Mouse (Mus musculus) T-helper 17 cell (primary cell): Measurements from ENCODE around the gene Srek1.

Experiments used
- in situ Hi-C, 2 experiments: fragments of 300-600 bp; cut with MboI, MseI; formaldehyde crosslinking; loops; 1 replicate in 1 of 2; 2 replicates in 1 of 2; pipeline ENCODE4 v1.15.1; 2025; ENCODE audit warnings: high pct_unique_total_duplicates in 2 of 2

Srek1 gene

DNA sequence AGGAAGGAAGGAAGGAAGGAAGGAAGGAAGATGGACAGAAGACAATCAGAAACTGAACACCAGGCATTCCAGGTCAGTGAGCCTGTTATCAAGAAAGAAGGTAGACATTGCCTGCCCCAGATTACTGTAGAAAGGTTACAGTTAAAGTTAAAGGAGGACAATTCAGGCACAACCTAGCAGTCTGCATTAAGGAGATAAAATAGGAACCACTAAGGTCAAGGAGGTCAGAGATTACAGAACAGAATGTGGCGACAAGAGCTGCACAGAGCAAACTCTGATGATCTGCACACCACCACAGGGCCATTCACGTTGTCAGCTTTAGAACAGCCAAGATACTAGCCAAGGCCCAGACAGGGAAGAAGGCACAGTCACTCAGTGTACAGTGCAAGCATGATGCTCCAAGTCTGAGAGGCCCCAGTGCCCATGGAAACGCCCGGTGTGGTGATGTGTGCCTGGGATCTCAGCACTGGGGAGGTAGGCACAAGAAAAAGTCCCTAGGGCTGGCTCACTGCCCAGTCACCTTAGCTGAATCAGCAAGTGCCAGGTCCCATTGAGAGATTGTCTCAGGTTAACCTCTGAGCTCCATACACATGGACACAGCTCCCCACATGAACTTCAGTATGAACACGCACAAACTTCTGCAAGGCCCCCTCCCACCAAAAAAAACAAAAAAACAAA lies 38.9 kb downstream of the Srek1 start:
- in situ Hi-C loops, result no loop called here

DNA sequence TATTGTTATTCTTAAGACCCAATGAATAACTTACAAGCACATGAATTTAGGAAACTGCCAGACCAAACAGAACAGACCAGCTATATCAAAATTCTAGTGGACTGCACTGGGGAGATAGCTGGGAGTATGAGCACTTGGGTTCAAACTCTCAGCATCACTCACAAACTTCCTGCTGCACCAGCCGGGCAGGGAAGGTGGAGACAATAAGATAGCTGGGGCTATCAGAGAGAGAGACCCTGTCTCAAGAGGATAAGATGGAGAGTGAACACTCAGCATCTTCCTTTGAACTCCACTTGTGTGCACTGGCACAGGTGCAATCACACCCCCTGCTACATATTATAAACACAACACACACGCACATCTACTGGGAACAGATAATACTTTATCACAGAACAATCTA lies 47.5 kb downstream of the Srek1 start:
- in situ Hi-C loops, result no loop called here

DNA sequence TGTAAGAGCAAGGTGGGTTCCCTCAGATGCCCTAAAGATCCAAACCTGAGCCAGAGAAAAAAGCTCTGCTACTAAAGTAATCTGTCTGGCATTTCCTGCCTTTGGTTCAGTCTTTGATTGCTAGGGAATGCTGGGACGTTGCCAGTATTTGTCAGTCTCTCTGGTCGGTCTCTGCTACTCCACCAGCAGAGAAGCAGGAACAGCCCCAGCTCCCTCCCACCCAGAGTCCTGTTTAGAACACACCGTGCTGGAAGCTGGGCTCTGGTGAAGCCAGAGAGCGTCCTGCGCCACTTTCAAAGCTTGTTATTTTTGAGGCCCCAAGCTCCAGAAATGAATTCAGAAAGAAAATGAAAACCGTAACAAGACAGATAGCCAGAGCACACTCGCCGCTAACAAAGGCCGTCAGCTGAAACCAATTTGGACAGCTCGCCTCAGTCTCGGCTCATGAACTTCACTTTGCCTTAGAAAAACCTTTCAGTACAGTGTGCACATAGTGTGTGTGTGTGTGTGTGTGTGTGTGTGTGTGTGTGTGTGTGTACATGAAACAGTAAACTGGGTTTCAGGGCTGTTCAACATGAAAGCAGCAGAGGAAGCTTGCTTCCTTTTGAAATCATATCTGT lies 62.9 kb downstream of the Srek1 start:
- in situ Hi-C loops, result no loop called here

DNA sequence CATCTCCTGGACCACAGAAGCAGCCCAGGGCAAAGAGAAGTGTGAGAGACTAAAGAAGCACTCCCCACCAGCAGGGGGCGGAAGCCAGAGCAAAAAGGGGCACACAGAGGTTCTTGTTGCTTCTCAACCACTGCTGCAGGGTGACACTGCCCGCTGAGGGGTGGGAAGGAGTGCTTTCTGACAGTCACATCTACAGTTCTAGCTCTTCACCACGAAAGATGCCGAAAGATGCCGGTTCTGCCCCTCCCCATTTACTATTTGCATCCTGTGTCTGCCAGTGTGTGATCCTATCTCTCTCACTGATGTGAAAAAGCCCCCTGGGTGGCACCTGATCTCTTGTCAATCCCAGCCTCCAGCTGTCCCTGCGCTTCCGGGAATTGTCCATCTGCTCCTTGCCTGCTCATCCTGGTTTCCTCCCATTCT lies 64.0 kb downstream of the Srek1 start:
- in situ Hi-C loops, result no loop called here

DNA sequence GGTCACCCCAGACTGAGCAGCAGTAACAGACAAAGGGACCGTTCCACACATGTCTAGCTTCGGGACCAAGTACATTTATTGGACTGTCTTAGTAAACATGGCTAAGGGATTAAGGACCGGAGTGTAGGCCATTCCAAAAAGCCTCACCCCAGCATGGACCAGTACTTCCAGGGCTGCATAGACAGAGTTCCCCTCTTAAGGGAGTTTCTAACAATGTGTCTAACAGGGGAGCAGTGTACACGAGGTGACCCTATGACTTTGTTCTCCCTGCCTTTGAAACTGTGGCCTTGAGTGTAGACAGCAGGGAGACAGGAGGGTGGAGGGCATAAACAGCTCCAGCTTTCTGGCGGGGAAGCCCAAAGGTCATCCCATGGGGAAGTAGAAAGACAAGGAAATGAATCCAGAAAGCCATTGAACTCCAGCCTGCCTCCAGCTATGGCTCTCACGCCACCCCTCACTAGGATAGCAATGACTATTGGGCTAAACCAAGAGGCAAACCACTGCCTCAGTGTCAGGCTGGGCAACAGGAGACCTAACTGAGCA lies 68.9 kb downstream of the Srek1 start:
- in situ Hi-C loops, result loop anchor here in 1 of 2 experiments (10.0 kb wide), 1 partner anchor 379 kb away; no protein-coding TSS in a partner anchor

DNA sequence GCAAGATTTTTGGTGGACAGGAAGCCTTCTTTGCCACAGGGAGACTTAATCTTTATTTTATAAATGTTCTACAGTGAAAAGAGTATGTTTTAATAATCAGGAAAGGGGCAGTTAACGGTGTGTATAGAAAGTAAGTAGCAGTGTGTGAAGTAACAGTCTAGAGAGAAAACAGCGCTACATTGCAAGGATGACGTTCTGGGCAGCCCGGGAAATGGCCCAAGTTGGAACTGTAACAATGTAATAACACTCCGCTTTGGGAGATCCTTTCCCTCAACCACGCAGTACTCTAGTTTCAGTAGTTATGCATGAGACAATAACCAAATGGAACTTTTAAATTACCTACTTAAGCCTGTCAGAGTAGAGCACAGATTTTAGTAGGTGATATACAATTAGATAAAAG lies 70.6 kb downstream of the Srek1 start:
- in situ Hi-C loops, result loop anchor here (5.0 to 10.0 kb wide), 2 partner anchors 381 to 393 kb away; no protein-coding TSS in a partner anchor

DNA sequence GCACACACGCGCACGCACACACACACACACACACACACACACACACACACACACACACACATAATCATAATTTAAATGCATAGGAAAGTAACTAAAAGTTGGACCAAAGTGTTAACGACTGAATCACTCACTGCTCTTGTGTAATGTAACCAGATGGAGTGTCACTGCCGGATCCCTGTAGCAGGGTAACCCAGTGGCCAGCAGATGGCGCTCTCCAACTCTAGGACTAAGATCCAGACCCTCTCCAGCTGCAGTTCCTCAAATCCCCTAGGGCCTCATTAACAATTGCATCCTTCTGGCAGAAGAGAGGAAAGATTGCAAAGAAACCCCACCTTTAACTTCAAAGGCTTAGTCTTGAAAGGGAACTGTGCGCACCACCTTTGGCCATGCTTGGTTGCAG lies 71.0 kb downstream of the Srek1 start:
- in situ Hi-C loops, result loop anchor here (5.0 to 10.0 kb wide), 2 partner anchors 381 to 394 kb away; no protein-coding TSS in a partner anchor

DNA sequence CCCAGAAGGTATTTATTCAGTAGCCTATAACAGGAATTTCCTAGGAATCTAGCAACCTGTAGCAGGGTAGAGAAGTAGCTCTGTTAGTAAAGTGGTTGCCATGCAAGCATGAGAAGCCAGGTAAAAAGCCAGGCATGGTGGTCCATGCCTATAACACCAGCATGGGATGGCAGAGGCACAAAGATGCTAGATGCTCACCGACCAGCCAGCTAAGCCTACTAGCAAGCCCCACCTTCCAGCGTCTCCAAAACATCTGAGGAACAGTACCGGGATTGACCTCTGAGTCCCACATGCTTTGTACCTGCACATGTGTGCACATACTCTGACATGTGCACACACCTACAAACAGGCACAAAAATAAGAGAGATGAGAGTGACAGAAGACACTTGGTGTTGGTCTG lies 72.1 kb downstream of the Srek1 start:
- in situ Hi-C loops, result loop anchor here (5.0 to 10.0 kb wide), 2 partner anchors 383 to 395 kb away; no protein-coding TSS in a partner anchor

DNA sequence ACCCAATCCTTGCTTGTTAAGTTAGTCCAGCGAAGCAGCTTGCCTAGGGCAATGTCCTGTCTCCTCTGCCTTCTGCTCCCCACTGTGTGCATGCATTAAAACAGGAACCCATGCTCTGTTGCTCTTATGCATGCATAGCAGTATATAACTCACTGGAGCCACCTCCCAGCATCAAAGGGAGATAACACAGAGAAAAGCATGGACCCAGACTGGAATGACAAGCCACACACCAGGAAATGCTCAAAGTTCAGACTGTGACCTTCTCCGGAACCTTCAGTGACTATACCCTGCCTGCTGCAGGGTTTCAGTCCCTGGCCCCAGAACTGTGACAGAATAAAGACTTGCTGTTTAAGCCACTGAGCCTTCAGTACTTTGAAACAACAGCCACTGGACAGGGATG lies 73.7 kb downstream of the Srek1 start:
- in situ Hi-C loops, result loop anchor here (5.0 to 10.0 kb wide), 2 partner anchors 384 to 397 kb away; no protein-coding TSS in a partner anchor

DNA sequence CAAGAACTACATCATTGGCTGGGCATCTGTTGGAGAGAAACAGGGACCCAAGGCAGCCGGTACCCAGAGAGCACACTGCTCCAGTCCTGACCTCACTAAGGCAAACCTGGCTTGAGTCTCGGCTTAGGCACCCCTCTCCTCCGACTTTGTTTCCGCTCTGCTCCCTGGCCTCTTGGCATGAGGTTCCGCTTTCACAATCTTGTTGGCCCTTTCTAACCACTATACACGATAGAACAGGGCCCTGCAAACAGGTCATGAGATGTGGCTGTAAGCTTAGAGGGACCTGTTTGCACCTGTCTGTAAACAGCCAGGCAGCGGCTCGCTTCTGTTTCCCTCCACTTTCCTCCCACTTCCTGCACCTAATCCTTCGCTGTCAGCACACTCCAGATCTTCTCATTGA lies 76.4 kb downstream of the Srek1 start:
- in situ Hi-C loops, result no loop called here

DNA sequence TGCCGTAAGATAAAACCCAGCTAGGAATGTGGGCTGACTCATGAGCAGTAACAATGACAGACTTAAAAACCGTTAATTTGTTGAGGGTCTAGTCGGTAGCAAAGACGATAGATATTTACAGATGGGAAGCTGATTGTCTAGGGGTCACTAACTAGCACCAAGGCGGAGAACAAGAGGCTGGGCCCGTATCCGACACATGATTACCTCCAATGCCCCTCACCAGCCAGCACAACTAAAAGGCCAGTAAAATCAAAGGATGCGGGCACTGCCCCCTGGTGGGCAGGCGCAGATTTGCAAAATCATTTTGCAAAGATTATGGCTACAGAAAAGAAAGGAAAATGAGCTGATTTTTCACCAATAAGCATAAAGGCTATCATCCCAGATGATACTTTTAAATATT lies 78.2 kb downstream of the Srek1 start:
- in situ Hi-C loops, result no loop called here

DNA sequence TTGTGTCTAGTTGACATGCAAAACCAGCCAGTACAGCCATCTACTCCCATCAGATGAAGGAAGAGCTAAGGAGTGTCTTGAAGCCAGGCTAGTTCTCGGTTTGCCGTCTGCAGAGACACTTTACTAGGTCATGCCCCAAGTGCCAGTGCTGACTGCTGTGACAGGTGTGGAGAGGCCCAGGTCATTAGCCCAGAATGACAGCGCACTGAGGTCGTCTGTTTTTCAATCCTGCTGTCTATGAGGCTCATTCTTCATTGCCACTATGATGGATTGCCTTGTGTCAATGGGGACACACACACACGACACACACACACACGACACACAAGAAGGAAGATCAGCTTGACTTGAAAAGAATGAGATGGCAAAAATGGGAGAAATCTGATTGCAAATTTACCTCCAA lies 79.0 kb downstream of the Srek1 start:
- in situ Hi-C loops, result no loop called here
